Mouse (Mus musculus): ENCODE results near the gene Scube1.

- TF ChIP-seq CTCF (IDR thresholded peaks at IDR 0.05; ENCODE audit: control insufficient read depth, insufficient read depth, insufficient read length): no peak
- TF ChIP-seq CEBPB (IDR thresholded peaks at IDR 0.05; ENCODE audit: low read depth): no peak
These were observed 40.7 kb upstream of the Scube1 start for GRCm38 (mm10) chr15:83765388-83766029.
